Mouse (Mus musculus) fat pad, adult 2 months (tissue): Measurements from ENCODE around the gene Crlf1.

ENCODE experiments used
- DNase-seq: peaks from one replicate; pipeline ENCODE4 v3.0.0-alpha.2; 2011; ENCODE audit warnings: low read depth, low spot score; ENCODE audit errors: extremely low read depth

The Crlf1 gene

DNA sequence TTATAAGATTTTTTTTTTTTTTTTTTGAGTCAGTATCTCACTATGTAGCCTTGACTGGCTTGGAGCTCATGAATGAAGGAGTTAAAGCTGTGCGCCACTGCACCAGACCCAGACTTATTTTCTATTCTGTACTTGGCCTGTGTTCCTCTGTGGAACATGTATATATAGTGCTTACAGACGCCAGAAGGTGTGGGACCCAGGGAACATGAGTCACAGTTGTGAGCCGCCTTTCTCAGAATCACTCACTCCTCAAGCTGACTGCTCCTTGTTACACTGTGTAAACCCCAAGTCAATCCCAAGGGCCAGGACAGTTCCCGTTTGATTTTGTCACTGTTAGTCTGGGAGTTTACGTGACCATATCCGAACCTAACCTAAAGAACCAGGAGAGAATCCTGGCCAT, 26.1 kb downstream of the Crlf1 start:
- no peak for DNase-seq

DNA sequence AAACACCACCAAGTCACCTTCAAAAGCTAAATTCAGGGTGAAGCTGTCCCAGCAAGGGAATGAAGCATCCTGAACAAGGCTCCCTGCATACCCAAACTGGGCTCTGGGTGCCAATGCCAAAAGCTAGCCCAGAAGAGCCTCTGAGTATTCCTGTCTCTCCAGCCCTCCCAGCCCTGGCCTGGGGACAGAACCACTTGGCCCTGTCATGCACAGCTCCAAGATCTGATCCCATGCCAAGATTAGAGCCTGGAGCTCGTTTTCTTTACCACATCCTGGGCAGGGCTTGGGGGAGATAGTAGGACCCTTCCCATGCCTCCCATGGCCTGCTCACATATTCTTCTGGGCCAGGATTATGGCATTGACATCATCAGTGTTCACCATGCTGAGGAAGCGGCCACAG, 26.6 kb downstream of the Crlf1 start:
- no peak for DNase-seq

DNA sequence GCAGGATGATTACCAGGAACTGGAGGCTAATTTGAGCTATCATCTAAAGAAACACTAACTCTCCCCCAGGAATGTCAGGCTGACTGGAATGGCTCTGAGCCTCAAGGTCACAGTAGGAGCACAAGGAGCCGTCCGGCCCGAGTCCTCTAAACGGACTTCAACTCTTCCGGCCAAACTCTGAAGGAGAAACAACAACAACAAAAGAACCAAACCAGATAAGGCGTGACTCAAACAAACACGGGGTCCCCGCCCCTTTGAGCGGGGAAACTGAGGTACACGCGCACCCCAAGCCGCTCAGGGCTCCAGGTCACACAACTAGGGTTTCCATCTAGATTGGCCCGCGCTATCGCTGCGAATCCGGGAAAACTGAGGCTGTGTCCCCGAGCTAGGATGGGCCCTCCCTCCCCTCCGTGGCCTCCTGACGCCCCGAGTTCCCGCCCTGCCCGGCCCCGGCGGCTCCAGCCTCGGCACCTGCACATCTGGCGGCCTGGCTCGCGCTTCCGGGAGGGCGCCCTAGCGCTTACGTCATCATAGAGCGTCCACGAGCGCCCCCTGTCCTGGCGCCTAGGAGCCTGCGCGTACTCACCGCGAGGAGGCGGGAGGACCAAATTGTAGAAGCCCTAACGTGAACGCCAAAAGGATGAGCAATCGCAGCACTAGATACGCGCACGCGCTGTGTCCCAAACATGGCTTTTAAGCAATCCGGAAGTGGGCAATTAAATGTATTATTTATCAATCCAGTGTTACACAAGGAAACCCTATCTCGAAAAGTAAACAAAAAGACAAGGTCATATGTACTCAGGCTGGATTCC, 29.8 kb downstream of the Crlf1 start:
- no peak for DNase-seq

DNA sequence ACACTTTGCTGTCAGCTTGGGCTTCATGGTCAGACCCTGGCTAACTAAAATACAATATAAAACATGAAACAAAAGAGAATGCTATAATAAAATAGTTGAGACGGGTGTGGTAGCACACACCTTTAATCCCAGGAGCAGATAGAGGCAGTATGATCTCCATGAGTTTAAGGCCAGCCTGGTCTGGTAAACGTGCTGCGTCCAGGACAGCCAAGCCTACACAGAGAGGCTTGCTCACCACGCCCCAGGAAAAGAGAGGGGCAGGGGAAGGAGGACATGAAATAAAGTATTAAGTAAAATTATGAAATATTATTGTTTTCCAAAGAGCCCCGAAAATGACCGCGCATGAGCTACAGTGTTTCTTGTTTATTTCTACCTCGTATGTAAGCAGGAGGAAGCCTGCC, 34.2 kb downstream of the Crlf1 start:
- no peak for DNase-seq

DNA sequence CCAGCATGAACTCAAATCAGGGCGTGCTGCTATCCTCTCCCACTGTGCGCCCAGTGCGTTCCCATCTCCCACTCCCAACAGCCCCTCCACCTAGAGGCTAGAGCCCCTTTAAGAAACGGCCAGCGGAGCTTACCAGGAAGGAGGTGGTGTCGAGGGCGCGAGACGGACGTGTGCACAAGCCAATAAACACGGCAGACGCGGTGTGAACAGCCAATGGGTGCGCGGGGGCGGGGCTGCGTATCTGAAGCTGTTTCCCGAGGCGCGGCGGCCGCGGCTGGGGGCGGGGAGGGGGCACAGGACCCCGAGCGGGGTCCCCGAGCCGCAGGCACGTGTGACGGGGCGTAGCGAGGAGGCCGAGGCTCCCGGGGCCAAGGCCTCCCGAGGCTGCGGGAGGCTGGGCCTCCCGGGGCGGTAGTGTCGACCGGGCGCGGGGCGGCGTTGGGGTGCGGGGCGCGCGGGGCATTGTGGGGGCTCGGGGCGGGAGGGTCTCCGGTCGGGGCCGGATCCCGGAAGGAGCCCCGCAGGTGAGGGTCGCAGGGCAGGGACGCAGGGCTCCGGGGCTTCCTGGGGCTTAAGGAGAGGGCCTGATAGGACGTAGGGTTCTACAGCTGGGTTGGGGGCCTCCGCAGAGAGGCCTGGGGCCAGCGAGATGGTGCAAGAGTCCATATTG, 34.7 kb downstream of the Crlf1 start, which contains the start of the genes Fkbp8 and Kxd1:
Gene Fkbp8, plus strand, starts transcription at position 213 of the 670 bp plus-strand sequence.
Gene Kxd1, minus strand, starts transcription at position 445 of the 670 bp plus-strand sequence.
- DNase-seq: no peak

DNA sequence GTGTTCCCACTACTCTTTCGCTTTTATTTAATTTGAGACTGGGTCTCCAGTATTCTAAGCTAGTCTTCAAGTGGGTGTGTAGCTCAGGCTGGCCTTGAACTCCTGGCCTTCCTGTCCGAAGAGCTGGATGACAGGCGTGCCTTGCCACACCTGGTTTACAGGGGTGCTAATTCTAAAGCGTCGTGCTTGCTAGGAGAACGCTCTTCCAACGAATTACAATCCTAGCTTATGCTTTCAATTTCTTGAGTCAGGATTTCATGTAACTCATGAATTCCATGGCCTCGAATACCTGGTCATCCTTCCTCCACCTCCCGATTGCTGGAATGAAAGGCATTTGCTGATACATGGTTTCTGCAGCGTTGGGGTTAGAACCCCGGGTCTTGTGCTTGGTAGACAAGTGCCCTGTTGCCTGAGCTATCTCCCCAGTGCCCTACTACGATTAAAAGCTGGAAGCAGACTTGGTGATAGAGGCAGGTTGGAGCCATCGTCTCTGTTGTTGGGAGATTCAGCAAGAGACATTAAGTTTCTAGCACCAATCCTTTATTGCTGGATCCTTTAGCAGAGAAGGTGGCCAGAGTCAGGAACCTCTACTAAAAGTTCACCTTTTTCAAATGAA, 35.3 kb downstream of the Crlf1 start:
- no peak for DNase-seq

DNA sequence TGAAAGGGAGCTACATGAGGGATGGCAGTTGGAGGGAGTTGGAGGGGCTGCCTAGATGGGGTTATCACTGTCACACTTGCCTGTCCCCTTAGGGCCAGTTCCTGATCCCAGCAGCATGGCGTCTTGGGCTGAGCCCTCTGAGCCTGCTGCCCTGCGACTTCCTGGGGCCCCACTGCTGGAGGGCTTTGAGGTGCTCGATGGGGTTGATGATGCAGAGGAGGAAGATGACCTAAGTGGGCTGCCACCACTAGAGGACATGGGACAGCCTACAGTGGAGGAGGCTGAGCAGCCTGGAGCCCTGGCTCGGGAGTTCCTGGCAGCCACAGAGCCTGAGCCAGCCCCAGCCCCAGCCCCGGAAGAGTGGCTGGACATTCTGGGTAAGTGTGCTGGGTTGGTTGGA, 36.3 kb downstream of the Crlf1 start:
- DNase-seq: no peak

DNA sequence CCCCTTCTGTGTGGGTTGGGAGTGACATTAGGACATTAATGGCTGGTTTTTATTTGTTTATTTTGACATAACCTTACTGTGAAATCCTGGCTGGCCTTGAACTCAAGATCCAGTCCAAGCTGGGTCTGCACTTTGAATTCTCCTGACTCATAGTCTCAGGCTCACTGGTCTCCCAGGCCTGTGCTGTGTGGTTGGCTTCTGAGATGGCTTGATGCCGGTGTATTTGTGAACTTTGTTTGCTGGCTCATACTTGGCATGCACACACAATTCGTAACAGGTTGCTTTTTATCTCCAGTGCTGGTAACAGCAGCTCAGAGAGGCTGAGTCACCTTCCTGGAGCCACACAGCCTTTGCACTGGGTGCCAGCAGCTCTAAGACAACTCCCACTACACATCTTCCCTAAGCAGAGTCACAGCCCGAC, 36.8 kb downstream of the Crlf1 start:
- DNase-seq: no peak

DNA sequence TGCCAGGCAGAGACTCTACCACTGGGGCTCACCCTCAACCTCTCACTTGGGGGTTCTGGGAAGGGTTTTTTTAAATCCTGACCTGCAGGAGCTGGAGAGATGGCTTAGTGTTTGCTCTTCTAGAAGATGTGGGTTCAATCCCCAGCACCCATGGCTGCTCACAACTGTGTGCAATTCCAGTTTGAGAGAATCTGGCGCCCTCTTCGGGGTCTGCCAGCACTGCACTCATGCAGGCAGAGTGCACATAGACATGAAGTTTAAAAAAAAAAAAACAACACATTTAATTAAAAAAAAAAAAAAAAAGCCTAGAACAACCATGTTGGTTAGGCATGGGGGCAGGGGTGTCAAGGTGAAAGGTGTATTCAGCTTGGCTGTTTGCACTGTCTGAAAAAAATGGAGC, 37.4 kb downstream of the Crlf1 start:
- no peak for DNase-seq

DNA sequence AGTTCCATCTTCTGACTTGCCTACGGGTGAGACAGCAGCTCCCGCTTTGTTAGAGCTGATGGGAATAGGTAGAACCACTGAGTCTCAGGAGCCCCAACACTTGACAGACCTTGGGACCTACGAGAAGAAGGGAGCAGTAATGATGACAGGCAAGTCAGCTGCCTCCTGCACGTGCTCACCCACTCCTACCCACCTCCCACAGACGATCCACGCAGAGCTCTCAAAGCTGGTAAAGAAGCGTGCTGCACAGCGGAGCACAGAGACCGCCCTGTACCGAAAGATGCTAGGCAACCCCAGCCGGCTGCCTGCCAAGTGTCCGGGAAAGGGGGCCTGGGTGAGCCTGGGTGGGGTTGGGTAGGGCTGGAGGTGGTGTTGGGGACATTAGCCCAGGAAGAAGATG, 41.3 kb downstream of the Crlf1 start:
- DNase-seq: no peak

DNA sequence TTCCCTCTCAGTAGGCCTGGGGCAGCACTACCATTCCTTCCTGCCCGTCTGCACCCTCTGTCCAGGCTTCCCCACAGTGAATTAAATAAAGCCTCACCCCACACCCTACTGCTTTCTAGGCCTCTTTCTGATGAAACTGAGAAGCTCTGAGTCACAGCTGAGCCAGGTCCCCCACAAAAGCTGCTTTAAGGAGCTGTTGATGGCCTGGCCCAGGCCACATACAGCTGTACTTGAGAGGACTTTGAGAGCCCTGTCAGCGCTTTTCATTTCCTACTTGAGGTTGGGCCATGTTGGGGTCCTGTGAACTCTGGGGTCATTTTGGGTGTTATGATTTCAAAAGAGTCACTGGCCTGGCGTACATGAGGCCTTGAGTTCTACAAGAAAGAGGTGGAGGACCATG, 42.3 kb downstream of the Crlf1 start:
- no peak for DNase-seq

DNA sequence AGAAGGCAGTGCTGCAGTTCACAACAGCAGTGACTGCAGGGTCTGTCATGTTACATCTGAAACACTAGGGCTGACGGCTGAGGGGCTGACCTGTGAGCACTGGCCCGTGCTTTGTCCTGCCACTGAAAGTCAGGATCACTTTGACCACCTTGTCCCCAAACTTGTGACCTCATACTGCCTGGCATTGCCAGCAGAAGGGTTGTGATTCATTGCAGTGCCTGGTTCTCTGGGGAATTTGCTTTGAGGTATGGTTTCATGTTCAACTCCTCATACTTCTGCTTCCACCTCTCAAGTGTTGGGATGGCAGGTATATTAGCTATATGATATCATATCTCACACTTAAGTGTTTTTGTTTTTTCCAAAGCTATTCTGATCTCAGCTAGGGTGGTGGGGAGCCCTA, 42.7 kb downstream of the Crlf1 start:
- no peak for DNase-seq

DNA sequence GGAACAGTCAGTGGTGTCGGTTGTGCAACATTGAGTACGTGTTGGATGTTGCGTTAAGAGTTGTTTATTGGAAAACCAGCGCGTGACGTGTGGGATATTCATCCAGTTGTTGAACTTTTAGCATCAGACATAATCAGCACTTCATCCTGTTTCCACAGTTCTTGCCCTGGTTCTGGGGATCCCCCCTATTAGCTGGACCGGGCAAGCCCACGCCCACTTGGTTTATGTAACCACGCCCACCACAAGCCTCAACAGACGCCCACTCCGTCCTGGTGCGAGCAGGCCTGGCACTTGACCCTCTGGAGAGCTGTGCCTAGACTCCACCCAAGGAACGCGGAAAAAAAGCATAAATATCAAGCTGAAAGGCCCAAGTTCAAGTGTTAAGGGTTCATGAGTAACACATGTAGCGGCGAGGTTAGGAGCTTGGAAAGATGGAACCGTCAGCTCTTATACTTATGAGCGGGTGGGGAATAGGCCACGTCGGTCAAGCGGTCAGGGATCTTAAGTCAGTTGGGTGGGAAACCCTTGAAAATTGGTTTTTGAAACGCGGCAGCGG, 45.1 kb downstream of the Crlf1 start:
- no peak for DNase-seq

DNA sequence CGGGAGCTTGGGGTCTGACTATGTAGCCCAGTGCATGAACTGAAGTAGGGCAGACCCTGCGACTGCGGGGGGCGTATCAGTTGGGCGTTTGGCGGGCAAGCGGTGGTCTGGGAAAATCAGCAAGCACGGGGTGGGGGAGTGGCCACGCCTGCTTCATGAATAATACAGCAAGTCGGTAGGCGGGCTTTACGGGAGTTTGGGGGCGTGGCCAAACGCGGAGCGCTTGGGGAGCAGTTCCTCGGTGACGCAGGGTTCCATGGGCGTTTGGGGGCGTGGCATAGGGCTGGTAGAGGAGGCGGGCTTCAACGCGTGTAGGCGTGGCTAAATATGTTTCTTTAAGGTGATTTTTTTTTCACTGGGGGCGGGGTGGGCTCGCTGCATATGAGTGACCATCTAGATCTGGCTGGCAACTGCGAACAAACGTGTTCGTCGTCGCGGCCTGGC, 45.7 kb downstream of the Crlf1 start:
- peak; percentile 92 for DNase-seq

DNA sequence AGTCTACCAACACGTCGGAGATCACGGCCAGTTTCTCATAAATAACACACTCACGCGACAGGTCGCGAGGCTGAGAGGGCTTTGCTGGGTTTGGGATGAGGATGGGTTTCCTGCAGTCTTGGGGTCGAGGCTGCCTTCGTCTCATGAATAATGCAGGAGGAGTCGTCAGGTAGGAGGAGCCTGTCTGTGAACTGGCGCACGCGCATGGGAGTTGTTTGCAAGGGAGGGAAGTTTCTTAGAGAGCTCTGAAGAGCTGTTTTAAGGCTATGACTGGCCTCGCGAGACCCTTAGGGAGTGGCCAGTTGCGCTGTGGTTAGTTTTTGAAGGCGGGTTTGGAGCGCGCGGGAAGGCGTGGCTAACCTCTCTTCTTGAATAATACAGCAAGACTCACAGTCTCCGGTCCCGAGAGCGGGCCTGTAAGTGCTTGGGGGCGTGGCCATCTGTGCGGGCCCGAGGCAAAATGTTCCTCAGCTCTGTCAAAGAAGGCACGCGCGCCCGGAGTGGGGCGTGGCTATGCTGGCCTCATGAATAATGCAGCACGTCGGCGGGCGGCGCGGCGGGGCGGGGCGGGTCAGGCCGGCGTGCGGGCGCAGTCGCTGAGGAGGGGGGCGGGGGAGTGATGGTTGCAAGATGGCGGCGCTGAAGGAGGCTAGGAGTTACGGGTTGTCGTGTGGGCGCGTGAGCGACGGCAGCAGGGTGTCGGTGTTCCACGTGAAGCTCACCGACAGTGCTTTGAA, 46.3 kb downstream of the Crlf1 start, which contains the start of gene Ell:
Gene Ell, plus strand, starts transcription at position 381 of the 737 bp plus-strand sequence.
- peak; percentile 93 for DNase-seq

DNA sequence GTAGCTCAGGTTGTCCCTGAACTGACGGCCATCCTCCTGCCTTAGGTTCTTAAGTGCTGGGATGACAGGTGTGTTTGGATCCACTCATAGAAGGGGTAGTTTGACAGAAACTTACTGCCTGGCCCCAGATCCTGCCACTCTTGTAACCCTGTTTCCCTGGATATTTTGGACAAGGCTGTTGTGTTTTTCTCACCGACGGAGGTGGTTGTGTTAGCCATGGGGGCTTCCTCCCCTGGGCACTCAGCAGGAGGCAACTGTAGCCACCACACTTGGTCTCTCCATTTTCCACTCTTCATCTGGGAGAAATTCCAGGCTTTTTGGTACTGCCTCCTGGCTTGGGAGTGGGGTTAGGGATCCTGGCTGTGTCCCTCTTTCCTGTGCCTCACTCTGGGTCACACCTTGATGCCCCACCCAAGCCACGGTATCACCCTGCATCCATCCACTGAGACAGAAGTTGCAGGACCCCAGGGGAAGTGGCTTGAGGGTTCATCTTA, 47.1 kb downstream of the Crlf1 start:
- DNase-seq: no peak

DNA sequence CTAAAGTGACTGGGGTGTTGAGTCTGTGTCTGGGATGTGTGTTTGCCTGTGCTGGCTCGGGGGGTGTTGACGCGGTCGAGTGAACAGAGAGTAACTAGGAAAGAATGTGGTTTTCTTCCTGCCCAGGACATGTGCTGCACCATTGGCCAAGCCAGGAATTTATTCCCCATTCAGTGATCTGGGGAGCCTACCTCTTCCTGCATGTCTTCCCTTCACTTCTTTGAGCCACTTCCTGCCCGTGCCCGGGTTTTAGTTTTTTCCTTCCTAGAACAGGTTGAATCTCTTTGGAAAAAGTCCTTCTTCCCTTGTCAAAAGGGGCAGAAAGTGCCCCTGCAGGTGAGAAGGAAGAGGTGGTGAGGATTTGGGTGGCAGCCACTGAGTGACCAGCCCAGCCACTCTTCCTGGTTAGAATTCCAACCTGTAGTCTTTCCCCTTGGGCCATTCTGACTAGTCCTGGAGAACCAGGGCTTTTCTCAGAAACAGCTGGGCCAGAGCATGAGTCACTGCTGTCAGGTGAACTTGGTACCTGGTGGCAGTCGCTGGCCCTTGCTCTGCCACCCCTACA, 47.6 kb downstream of the Crlf1 start:
- DNase-seq: no peak

DNA sequence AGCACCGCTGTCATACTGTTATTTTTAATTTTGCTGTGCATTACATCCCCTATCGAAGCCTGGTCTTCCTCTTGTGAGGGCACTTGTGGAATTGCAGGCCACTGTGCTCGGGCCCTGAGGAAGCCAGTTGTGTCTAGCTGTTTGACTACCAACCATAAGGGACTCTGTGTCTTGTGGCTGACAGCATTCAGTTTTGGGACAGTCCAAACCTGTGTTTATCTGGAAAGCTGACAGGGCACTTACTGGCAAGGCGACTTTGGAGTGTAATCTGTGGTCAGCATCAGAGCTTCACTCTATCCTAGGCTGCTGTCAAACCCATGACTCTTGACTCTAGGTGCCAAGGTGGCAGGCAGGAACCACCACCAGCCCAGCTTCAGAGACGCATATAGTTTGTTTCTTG, 48.1 kb downstream of the Crlf1 start:
- no peak for DNase-seq

DNA sequence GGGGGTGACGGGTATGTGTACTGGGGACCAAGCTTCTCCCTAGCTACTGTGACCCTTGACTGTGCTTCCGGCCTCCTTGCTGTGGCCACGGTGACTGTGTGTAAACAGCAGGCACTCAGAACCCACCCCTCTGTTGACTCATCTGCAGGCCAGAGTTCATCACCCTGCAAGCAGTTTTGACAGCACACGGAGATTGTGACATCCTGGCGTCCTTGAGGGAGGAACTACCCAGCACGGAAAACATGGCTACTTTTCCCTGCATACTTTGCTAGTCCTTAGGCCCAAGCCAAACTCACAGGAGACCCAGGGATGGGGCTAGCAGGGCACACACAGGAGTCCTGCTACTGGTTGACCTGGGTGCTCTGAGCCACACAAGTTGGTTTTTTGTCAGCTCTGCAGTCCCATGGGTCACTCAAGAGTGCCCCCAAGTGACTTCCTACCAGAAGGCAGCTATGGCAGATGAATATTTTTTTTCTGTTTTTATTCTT, 51.3 kb downstream of the Crlf1 start:
- DNase-seq: no peak

DNA sequence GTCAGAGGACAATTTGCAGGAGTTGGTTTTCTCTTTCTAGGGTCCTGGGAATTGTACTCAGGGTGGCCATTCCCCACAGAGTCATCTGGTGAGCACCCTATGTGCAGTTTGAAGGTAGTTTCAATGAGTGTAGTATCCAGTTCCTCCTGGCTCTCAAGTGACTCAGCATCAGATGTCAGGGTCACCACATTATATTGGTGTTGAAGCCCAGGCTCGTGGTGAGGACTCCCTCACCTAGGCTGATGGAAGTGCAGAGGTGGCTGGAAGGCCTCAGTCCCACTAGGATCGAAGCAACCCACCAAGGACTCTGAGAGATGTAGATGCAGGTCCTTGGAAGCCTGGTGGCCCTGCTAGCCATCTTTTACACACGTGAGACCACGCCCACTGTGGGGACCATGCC, 53.5 kb downstream of the Crlf1 start:
- no peak for DNase-seq
